Mouse (Mus musculus) heart, postnatal 10 days (tissue): ENCODE data around the gene Pitpnm3. TPM values are rescaled to one million over a fixed set of nuclear protein-coding genes. Genes with fewer than 3 reads are reported as not detected.
A peak's percentile ranks its signal among the peaks of the same experiment; 100 is the strongest.

Experiments used
- DNase-seq, 2 experiments: peaks; one replicate each; pipeline ENCODE4 v3.0.0; 2021
- intact Hi-C: fragments of 180-260 bp; cut with DNase I; formaldehyde crosslinking; loops from one replicate; pipeline ENCODE4 v1.15.1; 2025
- total RNA-seq, 2 experiments: library from RNA; stranded (reverse); gene quantifications; 2 replicates each; pipeline ENCODE4 v1.2.3; 2021

The Pitpnm3 gene
- total RNA-seq, 2 experiments from 2014 or later: 1.3 to 2.1 TPM

GRCm38 (mm10) chr11:72052636-72053035 is 82.9 kb downstream of the Pitpnm3 start:
- intact Hi-C loops: loop anchor here (2.0 to 5.0 kb wide), 4 partner anchors 40 to 155 kb away; partner anchors contain the start of genes 4933427D14Rik, Gm43951 and Txndc17
- DNase-seq: peak; percentile 83 to 89

- intact Hi-C loops: loop anchor here (2.0 to 5.0 kb wide), 4 partner anchors 40 to 155 kb away; partner anchors contain the start of genes 4933427D14Rik, Gm43951 and Txndc17
- peak in 1 of 2 experiments; percentile 18 for DNase-seq
These were observed 83.4 kb downstream of the Pitpnm3 start for GRCm38 (mm10) chr11:72052221-72052620.

GRCm38 (mm10) chr11:72050895-72051858 is 84.4 kb downstream of the Pitpnm3 start:
- intact Hi-C loops: loop anchor here (5.0 kb wide), 2 partner anchors 41 to 156 kb away; partner anchors contain the start of genes 4933427D14Rik, Gm43951 and Txndc17

GRCm38 (mm10) chr11:72050168-72050894 is 85.2 kb downstream of the Pitpnm3 start:
- intact Hi-C loops: loop anchor here (5.0 kb wide), 2 partner anchors 42 to 157 kb away; partner anchors contain the start of genes 4933427D14Rik, Gm43951 and Txndc17
- DNase-seq: peak in 1 of 2 experiments; percentile 44

More at GRCm38 (mm10) chr11:72050895-72051858, 84.4 kb downstream of the Pitpnm3 start:
- DNase-seq: peak in 1 of 2 experiments; percentile 22

GRCm38 (mm10) chr11:72049171-72049759 is 86.3 kb downstream of the Pitpnm3 start:
- DNase-seq: no peak
- intact Hi-C loops: no loop called here

- no peak for DNase-seq
- intact Hi-C loops: no loop called here
These were observed 86.8 kb downstream of the Pitpnm3 start for GRCm38 (mm10) chr11:72048730-72049129.

GRCm38 (mm10) chr11:72044231-72044630 is 91.3 kb downstream of the Pitpnm3 start:
- intact Hi-C loops: no loop called here

GRCm38 (mm10) chr11:72042631-72043030 is 92.9 kb downstream of the Pitpnm3 start:
- intact Hi-C loops: no loop called here
- DNase-seq: peak in 1 of 2 experiments; percentile 12

More at GRCm38 (mm10) chr11:72044231-72044630, 91.3 kb downstream of the Pitpnm3 start:
- DNase-seq: no peak

- peak; percentile 90 to 91 for DNase-seq
- intact Hi-C loops: no loop called here
These were observed 93.6 kb downstream of the Pitpnm3 start, which contains the start of gene Pimreg for GRCm38 (mm10) chr11:72041768-72042607. Gene Pimreg (plus strand): TSS chr11:72042032.

- DNase-seq: no peak
- intact Hi-C loops: no loop called here
These were observed 94.2 kb downstream of the Pitpnm3 start for GRCm38 (mm10) chr11:72041290-72041767.

GRCm38 (mm10) chr11:72039599-72040386 is 95.8 kb downstream of the Pitpnm3 start:
- intact Hi-C loops: loop anchor here (5.0 kb wide), 1 partner anchor 702 kb away; no protein-coding TSS in a partner anchor
- DNase-seq: no peak

GRCm38 (mm10) chr11:72037996-72038395 is 97.6 kb downstream of the Pitpnm3 start:
- intact Hi-C loops: loop anchor here (5.0 kb wide), 1 partner anchor 701 kb away; no protein-coding TSS in a partner anchor
- DNase-seq: peak; percentile 66 to 84

- intact Hi-C loops: loop anchor here (5.0 kb wide), 1 partner anchor 700 kb away; no protein-coding TSS in a partner anchor
- DNase-seq: no peak
These were observed 98.2 kb downstream of the Pitpnm3 start, which contains the start of gene Aipl1 for GRCm38 (mm10) chr11:72037409-72037808. Gene Aipl1 (minus strand): TSS chr11:72037509.

GRCm38 (mm10) chr11:72032589-72032988 is 103.0 kb downstream of the Pitpnm3 start:
- DNase-seq: no peak
- intact Hi-C loops: no loop called here

- intact Hi-C loops: no loop called here
- no peak for DNase-seq
These were observed 103.5 kb downstream of the Pitpnm3 start for GRCm38 (mm10) chr11:72032091-72032490.

- intact Hi-C loops: no loop called here
- no peak for DNase-seq
These were observed 104.2 kb downstream of the Pitpnm3 start for GRCm38 (mm10) chr11:72031353-72031752.

- peak in 1 of 2 experiments; percentile 43 for DNase-seq
- intact Hi-C loops: loop anchor here (10.0 kb wide), 1 partner anchor 184 kb away; no protein-coding TSS in a partner anchor
These were observed 106.4 kb downstream of the Pitpnm3 start for GRCm38 (mm10) chr11:72029143-72029542.

- intact Hi-C loops: loop anchor here (10.0 kb wide), 1 partner anchor 183 kb away; no protein-coding TSS in a partner anchor
- no peak for DNase-seq
These were observed 107.7 kb downstream of the Pitpnm3 start for GRCm38 (mm10) chr11:72027836-72028235.
